Mouse (Mus musculus): ENCODE results near the gene Asb3. TPM values are rescaled to one million over a fixed set of nuclear protein-coding genes. Genes with fewer than 3 reads are reported as not detected.

Gene Asb3
- 10 to 100 TPM; 21.2 to 23.7 TPM for total RNA-seq (2023)

GRCm38 (mm10) chr11:30885171-30885871 is at the start of gene Asb3, which contains the start of gene Gpr75:
Gene Asb3 (plus strand): TSS chr11:30885416.
Gene Gpr75 (plus strand): TSS chr11:30885358.

GRCm38 (mm10) chr11:30954279-30954725 is 69.1 kb downstream of the Asb3 start, which contains the start of gene Erlec1:
Gene Erlec1 (minus strand): TSS chr11:30954335.

GRCm38 (mm10) chr11:30985877-30986624 is 100.8 kb downstream of the Asb3 start, which contains the start of gene Chac2:
Gene Chac2 (minus strand): TSS chr11:30986350.

Other genes starting within 250 kb of the Asb3 start
- gene Acyp2, start 235.8 kb upstream of the Asb3 start, total RNA-seq (2023) = 1 to 10 TPM in 1 of 2 experiments, under 1 TPM in 1; 0.67 to 4.0 TPM
- gene Psme4, start 113.7 kb upstream of the Asb3 start, total RNA-seq (2023) = 10 to 100 TPM; 65.5 to 65.9 TPM
- under 1 TPM in 1 of 2 experiments, not detected in 1; 0.20 TPM for gene Gpr75, start 58 bp upstream of the Asb3 start, total RNA-seq (2023)
- 10 to 100 TPM; 35.9 to 39.4 TPM for gene Erlec1, start 68.9 kb downstream of the Asb3 start, total RNA-seq (2023)
- 1 to 10 TPM; 1.2 to 1.3 TPM for gene Chac2, start 100.9 kb downstream of the Asb3 start, total RNA-seq (2023)